Mouse (Mus musculus): ENCODE results near the gene Ccdc54. TPM values are rescaled to one million over a fixed set of nuclear protein-coding genes. Genes with fewer than 3 reads are reported as not detected.

Gene Ccdc54
- polyA plus RNA-seq, 1 experiment from 2014 or later = not detected

- WGBS = 69% methylated on average over 11 of the region's 11 CpGs
- ATAC-seq (replicated peaks; ENCODE audit: insufficient number of reproducible peaks, insufficient read depth, low FRiP score, low read depth) = 0 out of 2 replicates have a peak, but pooled peaks have one; percentile 22
- no peak overlapping the region for H3K4me3 ChIP-seq
- no peaks in the 10 kb centered on the region for H3K36me3 ChIP-seq
- no peaks in the 10 kb centered on the region for H3K27me3 ChIP-seq
- H3K27ac ChIP-seq = no peak overlapping the region
- no peak overlapping the region for H3K9ac ChIP-seq
- no peaks in the 10 kb centered on the region for H3K4me1 ChIP-seq (replicated peaks)
- H3K9me3 ChIP-seq (replicated peaks) = no peaks in the 10 kb centered on the region
- H3K4me2 ChIP-seq = no peak overlapping the region
These were observed 2.4 kb upstream of the Ccdc54 start for GRCm38 (mm10) chr16:50593361-50593760.

DNA sequence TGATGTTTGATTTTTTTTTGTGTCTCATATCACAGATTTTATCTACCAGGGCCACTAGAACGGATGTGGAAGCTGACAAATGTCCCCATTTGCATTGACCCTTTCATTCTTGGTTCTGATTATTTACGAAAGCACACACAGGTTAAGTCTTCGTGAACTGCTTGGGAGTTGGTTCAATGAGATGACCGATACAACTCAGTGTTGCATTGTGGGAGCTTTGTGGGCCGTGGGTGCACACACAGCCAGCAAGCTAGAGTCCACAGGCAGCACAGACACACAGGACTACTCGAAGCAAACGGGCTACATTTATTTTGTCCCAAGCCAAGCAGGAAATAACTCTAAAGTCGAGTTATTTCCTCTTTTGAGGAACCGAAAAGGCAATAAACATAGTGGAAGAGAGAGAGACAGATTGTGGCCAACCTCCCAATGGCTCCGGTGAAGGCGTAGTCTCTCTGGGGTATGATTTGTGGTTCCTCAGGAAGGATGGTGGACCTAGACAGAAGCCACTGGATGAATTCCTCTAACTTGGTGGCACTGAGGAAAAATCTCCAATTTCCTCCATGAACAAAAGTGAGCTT is 1.3 kb downstream of the Ccdc54 start:
- Histone ChIP-seq H3K4me1 (replicated peaks) (no peaks in the 10 kb centered on the region), H3K9me3 (replicated peaks) (no peaks in the 10 kb centered on the region), H3K36me3 (no peaks in the 10 kb centered on the region), H3K9ac (no peak overlapping the region), H3K27me3 (no peaks in the 10 kb centered on the region), H3K4me2 (no peak overlapping the region), H3K4me3 (no peak overlapping the region), H3K27ac (no peak overlapping the region)
- 67% methylated on average over 11 of the region's 11 CpGs for WGBS
- no peak for ATAC-seq (replicated peaks; ENCODE audit: insufficient number of reproducible peaks, insufficient read depth, low FRiP score, low read depth)

GRCm38 (mm10) chr16:50588191-50588590 is 2.8 kb downstream of the Ccdc54 start:
- no peak overlapping the region for H3K9ac ChIP-seq
- H3K27ac ChIP-seq = no peak overlapping the region
- no peak overlapping the region for H3K4me3 ChIP-seq
- H3K9me3 ChIP-seq (replicated peaks) = no peaks in the 10 kb centered on the region
- H3K27me3 ChIP-seq = no peaks in the 10 kb centered on the region
- WGBS = 76% methylated on average over 1 of the region's 1 CpGs
- H3K36me3 ChIP-seq = no peaks in the 10 kb centered on the region
- no peak for ATAC-seq (replicated peaks; ENCODE audit: insufficient number of reproducible peaks, insufficient read depth, low FRiP score, low read depth)
- no peak overlapping the region for H3K4me2 ChIP-seq
- H3K4me1 ChIP-seq (replicated peaks) = no peaks in the 10 kb centered on the region

GRCm38 (mm10) chr16:50587139-50587538 is 3.8 kb downstream of the Ccdc54 start:
- 87% methylated on average over 7 of the region's 7 CpGs for WGBS
- Histone ChIP-seq H3K9ac (no peak overlapping the region), H3K4me2 (no peak overlapping the region), H3K27ac (no peak overlapping the region), H3K36me3 (no peaks in the 10 kb centered on the region), H3K4me3 (no peak overlapping the region), H3K27me3 (no peaks in the 10 kb centered on the region), H3K9me3 (replicated peaks) (no peaks in the 10 kb centered on the region), H3K4me1 (replicated peaks) (no peaks in the 10 kb centered on the region)
- no peak for ATAC-seq (replicated peaks; ENCODE audit: insufficient number of reproducible peaks, insufficient read depth, low FRiP score, low read depth)

DNA sequence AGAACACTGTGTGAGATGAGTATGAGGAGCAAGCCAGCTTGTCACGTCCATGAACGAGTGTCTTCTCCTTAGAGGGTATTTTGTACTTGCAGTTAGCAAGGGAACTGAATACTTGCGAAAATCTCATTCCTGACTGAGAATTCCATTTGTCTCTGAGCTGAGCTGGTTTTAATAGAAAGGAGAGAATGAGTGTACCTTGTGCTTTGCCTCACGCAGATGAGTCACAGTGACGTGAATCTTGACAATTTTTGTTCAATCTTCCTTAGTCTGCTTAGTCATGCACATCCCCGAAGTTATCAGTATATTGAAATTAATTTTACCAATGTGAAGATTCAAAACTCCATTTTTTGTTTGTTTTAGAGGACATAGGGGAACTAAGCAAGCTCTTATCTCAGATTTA is 12.6 kb downstream of the Ccdc54 start:
- no peaks in the 10 kb centered on the region for H3K36me3 ChIP-seq
- H3K4me1 ChIP-seq (replicated peaks) = no peaks in the 10 kb centered on the region
- H3K4me3 ChIP-seq = no peak overlapping the region
- no peak overlapping the region for H3K4me2 ChIP-seq
- no peak overlapping the region for H3K27ac ChIP-seq
- H3K9me3 ChIP-seq (replicated peaks) = no peaks in the 10 kb centered on the region
- H3K9ac ChIP-seq = no peak overlapping the region
- 77% methylated on average over 6 of the region's 6 CpGs for WGBS
- ATAC-seq (replicated peaks; ENCODE audit: insufficient number of reproducible peaks, insufficient read depth, low FRiP score, low read depth) = no peak
- no peaks in the 10 kb centered on the region for H3K27me3 ChIP-seq

DNA sequence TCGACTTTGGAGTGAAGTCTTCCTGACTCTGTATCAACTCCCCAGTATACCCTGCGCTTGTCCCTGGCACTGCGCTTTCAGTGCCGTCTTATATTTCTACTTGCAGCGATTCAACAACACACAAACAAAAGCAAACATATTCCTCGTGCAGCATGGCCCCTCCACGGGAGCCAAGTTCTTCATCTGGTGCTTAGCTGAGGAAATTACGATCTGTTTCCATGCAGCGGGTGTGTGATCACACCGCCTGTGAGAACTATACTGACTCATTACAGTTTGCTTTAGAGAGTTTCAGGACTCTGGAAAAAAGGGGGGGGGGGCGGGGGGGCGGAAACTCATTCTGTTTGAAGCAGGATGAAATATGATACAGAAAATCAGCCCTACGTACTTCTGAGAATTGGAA is 18.4 kb downstream of the Ccdc54 start:
- Histone ChIP-seq H3K4me1 (replicated peaks) (no peaks in the 10 kb centered on the region), H3K27me3 (no peaks in the 10 kb centered on the region)

GRCm38 (mm10) chr16:50559163-50559771 is 31.7 kb downstream of the Ccdc54 start:
- no peak overlapping the region for H3K27ac ChIP-seq
- no peaks in the 10 kb centered on the region for H3K9me3 ChIP-seq (replicated peaks)
- WGBS = 70% methylated on average over 6 of the region's 6 CpGs
- H3K36me3 ChIP-seq = no peaks in the 10 kb centered on the region
- no peaks in the 10 kb centered on the region for H3K27me3 ChIP-seq
- no peak overlapping the region for H3K4me3 ChIP-seq
- no peak overlapping the region for H3K9ac ChIP-seq
- H3K4me1 ChIP-seq (replicated peaks) = no peaks in the 10 kb centered on the region
- no peak for ATAC-seq (replicated peaks; ENCODE audit: insufficient number of reproducible peaks, insufficient read depth, low FRiP score, low read depth)
- H3K4me2 ChIP-seq = no peak overlapping the region

More for the DNA sequence above, 18.4 kb downstream of the Ccdc54 start:
- ATAC-seq (replicated peaks; ENCODE audit: insufficient number of reproducible peaks, insufficient read depth, low FRiP score, low read depth) = no peak
- Histone ChIP-seq H3K9ac (no peak overlapping the region), H3K4me3 (no peak overlapping the region), H3K9me3 (replicated peaks) (no peaks in the 10 kb centered on the region), H3K4me2 (no peak overlapping the region), H3K36me3 (no peaks in the 10 kb centered on the region), H3K27ac (no peak overlapping the region)
- 66% methylated on average over 13 of the region's 13 CpGs for WGBS

- Histone ChIP-seq H3K9ac (no peak overlapping the region), H3K27me3 (no peaks in the 10 kb centered on the region), H3K4me3 (no peak overlapping the region), H3K36me3 (no peaks in the 10 kb centered on the region), H3K4me2 (no peak overlapping the region), H3K4me1 (replicated peaks) (no peaks in the 10 kb centered on the region), H3K27ac (no peak overlapping the region), H3K9me3 (replicated peaks) (no peaks in the 10 kb centered on the region)
- WGBS = 51% methylated on average over 2 of the region's 2 CpGs
- no peak for ATAC-seq (replicated peaks; ENCODE audit: insufficient number of reproducible peaks, insufficient read depth, low FRiP score, low read depth)
These were observed 37.1 kb downstream of the Ccdc54 start for GRCm38 (mm10) chr16:50553828-50554227.

- Histone ChIP-seq H3K4me2 (no peak overlapping the region), H3K9ac (no peak overlapping the region), H3K36me3 (no peaks in the 10 kb centered on the region), H3K27me3 (no peaks in the 10 kb centered on the region), H3K27ac (no peak overlapping the region), H3K4me3 (no peak overlapping the region), H3K4me1 (replicated peaks) (no peaks in the 10 kb centered on the region), H3K9me3 (replicated peaks) (no peaks in the 10 kb centered on the region)
- WGBS = 71% methylated on average over 7 of the region's 7 CpGs
- no peak for ATAC-seq (replicated peaks; ENCODE audit: insufficient number of reproducible peaks, insufficient read depth, low FRiP score, low read depth)
These were observed 39.0 kb downstream of the Ccdc54 start for GRCm38 (mm10) chr16:50551871-50552528.

DNA sequence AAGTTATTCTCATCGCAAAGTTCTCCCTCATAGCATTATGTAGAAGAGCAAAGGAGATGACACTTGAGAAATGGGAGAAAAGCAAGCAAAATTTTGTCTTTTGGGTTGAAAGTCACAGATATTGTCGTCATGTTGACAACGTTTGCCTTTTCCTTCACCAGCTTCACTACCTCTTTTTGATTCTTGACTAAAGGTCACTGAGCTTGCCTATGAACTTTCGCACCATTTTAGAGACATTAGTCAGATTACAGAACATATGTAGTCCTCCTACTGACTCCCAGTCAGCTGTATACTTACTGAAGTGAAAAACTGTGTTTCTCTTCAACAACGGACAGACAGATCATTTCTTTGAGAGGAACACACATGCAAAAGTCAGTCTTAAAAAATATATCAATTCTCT is 40.0 kb downstream of the Ccdc54 start:
- Histone ChIP-seq H3K27me3 (no peaks in the 10 kb centered on the region), H3K9me3 (replicated peaks) (no peaks in the 10 kb centered on the region), H3K4me2 (no peak overlapping the region), H3K9ac (no peak overlapping the region), H3K4me1 (replicated peaks) (no peaks in the 10 kb centered on the region), H3K27ac (no peak overlapping the region), H3K36me3 (no peaks in the 10 kb centered on the region), H3K4me3 (no peak overlapping the region)
- no peak for ATAC-seq (replicated peaks; ENCODE audit: insufficient number of reproducible peaks, insufficient read depth, low FRiP score, low read depth)
- WGBS = 88% methylated on average over 5 of the region's 5 CpGs

DNA sequence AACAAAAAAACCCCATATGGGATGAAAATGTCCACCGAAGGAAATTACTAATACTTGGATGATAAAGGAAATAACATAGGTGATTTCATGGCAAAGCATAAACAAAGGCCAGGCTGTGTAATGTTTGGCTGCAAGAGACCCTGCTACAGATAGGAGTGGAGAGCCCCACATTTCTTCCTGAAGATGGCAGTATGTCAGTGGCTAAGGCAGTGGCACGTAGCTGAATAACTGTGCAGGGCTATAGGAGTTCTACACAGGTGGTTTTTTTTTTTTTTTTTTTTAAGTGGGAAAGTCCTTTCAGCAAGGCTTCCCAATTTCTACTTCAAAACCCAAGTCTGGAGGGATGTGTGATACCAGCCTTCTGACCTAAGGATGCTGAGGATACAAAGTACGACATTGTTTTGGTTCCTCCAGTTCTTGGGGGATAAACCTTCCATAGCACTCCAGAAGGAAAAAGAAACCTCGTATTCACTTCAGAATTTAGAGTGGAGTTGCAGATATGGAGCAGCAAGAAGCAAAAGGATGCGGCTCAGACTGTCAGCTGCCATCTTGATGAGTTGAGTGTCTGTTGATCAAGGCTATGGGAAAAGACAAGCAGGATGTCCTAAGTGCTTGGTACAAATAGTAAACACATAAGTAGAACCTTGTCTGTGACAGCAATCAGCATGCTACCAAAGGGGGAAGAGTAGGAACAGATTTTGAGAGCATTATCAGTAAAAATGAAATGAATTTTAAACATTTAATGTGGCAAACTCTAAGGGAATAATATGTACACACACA is 48.2 kb downstream of the Ccdc54 start:
- 40% methylated on average over 5 of the region's 5 CpGs for WGBS
- no peak overlapping the region for H3K27ac ChIP-seq
- H3K36me3 ChIP-seq = no peaks in the 10 kb centered on the region
- H3K4me3 ChIP-seq = no peak overlapping the region
- no peak overlapping the region for H3K9ac ChIP-seq
- no peaks in the 10 kb centered on the region for H3K27me3 ChIP-seq
- H3K9me3 ChIP-seq (replicated peaks) = no peaks in the 10 kb centered on the region
- H3K4me1 ChIP-seq (replicated peaks) = no peaks in the 10 kb centered on the region
- no peak overlapping the region for H3K4me2 ChIP-seq
- ATAC-seq (replicated peaks; ENCODE audit: insufficient number of reproducible peaks, insufficient read depth, low FRiP score, low read depth) = no peak

All from heart, embryonic 15.5 days (tissue).